Mouse (Mus musculus) heart, postnatal 0 days (tissue): Measurements from ENCODE around the gene Cpeb4.

Source experiments
- CTCF ChIP-seq: IDR thresholded peaks from 2 replicates; pipeline ENCODE4 v1.5.1; 2016; ENCODE audit warnings: antibody characterized with exemption, control low read depth, low read depth
- EP300 ChIP-seq: IDR thresholded peaks from 2 replicates; pipeline ENCODE4 v1.6.1; 2016; ENCODE audit warnings: antibody characterized with exemption, low read depth

DNA sequence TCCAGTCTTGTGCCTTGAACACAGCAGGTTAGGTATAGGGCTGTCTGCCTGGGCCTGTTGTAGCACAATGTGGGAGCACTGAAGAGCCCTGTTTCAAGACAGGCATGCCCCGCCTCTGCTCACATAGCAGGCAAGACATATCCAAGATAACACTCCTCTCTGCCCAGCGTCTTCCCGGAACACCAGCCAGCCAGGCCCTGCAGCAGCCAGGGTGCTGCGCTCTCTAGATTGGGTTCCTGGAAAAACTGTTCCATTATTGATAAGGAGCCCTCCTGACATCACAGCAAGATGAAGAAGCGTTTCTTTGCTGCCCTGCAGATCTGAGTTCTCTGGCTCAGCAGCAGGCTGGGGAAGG lies 28.2 kb upstream of the Cpeb4 start:
- TF ChIP-seq CTCF = no peak
- no peak for TF ChIP-seq EP300
